In genomic region chr7:104842503-104842902, GRCm38 (mm10) we compare ENCODE assay signal across 24 mouse cellular contexts. TPM values are rescaled to one million over a fixed set of nuclear protein-coding genes. Genes with fewer than 3 reads are reported as not detected.
"Had no signal": no experiment of that assay in that cellular context is flagged by ENCODE, and none has a peak within 500 bp of the region (broad histone marks: within the 10 kb centered on the region; RNA-seq: fewer than 3 reads in every experiment).

Gene Usp17lb (minus strand): TSS chr7:104842603.

- DNase-seq: retina, postnatal 1 day; right cerebral cortex, adult 18-20 months; right cerebral cortex, postnatal 14 days; right cerebral cortex, postnatal 25 days; right cerebral cortex, postnatal 4 days; spleen, adult 18-20 months; thymus, adult 18-20 months; thymus, adult 2 months; thymus, postnatal 14 days; thymus, postnatal 25 days; thymus, postnatal 36 days; thymus, postnatal 4 days had no signal

RNA-seq across cellular contexts. Expression of gene Usp17lb, which starts in this region (rescaled TPM):
- polyA plus RNA-seq: neural tube, embryonic 12.5 days; neural tube, embryonic 13.5 days; neural tube, embryonic 14.5 days; neural tube, embryonic 15.5 days; small intestine, adult 2 months; spleen, adult 2 months; stomach, embryonic 14.5 days; stomach, embryonic 15.5 days; stomach, embryonic 16.5 days; stomach, postnatal 0 days; testis, adult 2 months; thymus, adult 2 months; thymus, postnatal 0 days had no signal
